Mouse (Mus musculus): ENCODE measurements around the gene Prickle1. TPM values are rescaled to one million over a fixed set of nuclear protein-coding genes. Genes with fewer than 3 reads are reported as not detected.

Prickle1 gene
- polyA plus RNA-seq, 3 experiments from 2014 or later, result 0.45 to 1.5 (median 0.64) TPM

GRCm38 (mm10) chr15:93539415-93539814 is 56.3 kb downstream of the Prickle1 start:
- ATAC-seq, result no peak

DNA sequence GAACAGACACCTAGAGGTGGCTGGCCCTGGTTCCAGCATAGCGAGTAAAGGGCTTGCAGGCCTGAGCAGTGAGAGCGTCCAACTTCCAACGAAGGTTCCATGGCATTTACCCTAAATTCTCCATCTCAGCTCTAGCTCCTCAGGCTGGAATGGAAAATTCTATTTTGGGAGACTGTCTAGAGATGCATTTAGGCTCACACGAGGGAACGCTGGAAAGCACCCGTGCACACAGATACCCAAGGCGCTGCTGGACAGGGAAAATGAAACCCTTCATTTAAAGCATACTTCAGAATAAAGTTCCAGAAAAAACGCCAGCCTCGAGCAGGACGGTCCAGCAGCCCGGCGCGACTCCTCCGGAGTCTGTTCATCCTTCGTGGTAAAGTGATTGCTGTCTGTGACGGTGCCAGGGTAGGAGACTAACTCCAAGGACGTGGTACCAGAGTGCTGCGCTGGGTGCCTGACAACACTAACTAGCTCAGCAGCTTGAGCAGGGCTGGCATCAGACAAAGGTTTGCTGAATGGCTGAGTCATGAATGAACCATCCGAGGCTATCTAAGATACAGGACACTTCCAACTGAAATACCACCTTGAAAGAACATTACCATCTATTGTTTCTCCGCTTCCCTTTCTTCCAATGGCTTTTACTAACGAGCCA is 57.0 kb downstream of the Prickle1 start:
- no peak for ATAC-seq

GRCm38 (mm10) chr15:93537745-93538144 is 57.9 kb downstream of the Prickle1 start:
- no peak for ATAC-seq

DNA sequence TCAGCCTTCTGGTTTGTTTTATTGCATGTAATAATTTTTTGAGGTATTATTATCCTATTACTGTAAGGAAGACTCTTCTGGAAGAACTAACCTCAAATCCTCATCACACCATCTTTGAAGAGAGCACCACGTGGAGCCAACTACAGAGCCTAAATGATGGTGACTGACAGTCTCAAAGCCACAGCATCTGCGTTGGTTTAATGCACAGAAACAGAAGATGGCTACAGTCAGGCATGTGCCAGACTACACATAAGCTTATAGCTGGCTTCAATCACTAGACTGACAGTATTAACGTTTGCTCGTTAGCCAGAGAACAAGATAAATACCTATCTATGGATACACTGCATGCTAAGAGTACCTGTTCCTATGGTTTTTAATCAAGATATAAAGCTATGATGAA is 59.5 kb downstream of the Prickle1 start:
- no peak for ATAC-seq

- ATAC-seq, result no peak
These were observed 65.0 kb downstream of the Prickle1 start for GRCm38 (mm10) chr15:93530703-93531032.

DNA sequence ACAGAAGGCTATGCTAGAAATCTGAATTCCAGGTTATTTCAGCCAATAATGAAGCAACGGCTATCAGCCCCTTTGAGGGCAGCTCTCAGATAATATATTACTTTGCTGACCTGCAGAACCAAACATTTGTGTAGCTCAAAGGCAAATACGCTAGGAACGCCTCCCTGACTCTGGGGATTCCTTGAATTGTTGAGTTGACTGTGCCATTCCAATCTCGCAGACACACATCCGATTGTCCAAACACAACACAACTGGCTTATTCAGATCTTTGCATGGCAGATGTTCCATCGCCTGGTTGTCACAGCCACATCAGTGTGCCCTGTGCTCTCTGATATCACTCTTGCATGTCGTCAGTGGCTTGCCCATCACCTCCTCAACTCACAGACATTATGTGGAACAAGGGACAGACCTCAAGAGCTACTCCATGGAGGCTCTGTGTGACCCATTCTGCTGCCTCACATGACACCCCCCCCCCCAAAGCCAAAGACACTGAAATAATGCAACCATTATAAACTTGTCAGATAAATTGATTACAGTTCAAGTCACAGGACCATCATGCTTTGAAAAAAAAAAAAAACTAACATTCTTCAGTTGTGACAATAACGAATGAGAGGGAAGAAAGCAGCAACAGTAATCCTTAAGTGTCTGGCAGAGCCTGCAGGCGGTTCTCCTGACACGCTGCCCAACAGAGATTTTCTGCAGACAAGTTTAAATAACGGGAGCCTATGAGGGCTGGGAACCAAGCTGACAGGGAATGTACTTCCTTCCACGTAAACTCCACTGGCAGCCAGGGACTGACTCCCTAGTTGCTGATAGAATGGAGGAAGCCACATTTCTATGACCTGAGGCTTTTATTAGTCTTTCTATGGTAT is 65.6 kb downstream of the Prickle1 start:
- no peak for ATAC-seq

DNA sequence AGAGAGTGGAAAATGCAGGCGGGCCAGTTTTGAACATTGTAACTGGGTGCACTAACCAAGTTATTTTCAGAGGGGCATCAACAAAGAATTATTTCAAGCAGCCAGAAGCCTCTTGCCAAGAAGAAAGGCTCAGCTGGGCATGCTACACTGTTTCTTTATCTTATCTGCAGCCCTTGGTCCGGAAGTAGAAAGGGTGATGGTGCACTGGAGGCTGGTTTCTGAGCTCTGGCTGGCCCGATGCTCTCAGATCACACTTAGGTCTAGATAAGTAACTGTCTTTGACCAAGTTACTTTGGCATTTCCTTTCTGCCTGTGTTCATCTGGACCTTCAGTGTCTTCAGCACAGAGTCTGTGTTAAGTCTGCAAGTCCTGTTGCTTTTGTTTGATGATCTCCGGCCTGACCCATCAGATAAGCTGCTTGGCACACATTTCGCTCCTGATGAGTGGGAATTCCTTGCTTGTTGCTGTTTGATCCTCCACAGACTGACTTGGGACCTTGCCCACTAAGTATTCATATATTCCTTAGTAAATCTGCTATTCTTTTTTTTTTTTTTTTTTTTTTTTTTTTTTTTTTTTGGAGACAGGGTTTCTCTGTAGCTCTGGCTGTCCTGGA is 70.3 kb downstream of the Prickle1 start:
- ATAC-seq, result no peak

GRCm38 (mm10) chr15:93521787-93522180 is 73.9 kb downstream of the Prickle1 start:
- no peak for ATAC-seq

DNA sequence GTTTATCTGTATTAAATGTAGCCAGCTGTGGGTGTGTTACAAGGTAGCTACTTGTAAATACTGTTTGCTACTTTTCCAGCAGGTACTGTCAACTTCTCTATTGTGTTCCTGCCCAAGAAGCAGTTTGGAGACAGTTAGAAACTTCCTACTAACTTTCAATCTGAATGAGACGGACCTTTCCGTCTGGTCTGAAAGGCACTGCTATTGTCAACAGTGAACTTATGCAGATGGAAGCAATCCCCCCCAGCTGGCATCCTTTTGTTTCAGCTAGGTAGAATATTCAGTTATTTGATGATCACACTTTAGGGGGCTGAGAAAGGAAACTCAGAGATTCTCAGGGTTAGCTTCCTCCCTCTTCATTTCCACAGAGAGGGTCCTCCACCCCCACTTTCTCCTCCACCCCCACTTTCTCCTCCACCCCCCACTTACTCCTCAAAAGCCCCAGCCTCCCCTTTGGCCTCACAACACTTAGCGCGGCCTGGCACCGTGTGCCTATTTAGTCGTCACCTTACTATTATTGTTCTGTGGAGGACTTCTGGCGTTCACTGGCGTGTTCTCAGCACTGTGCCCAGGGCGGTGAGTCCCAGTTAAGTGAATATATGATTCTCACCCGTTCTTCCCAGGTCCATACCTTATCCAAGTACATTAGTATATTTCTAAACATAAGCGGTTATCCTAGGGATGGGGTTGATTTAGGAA is 74.5 kb downstream of the Prickle1 start:
- no peak for ATAC-seq

DNA sequence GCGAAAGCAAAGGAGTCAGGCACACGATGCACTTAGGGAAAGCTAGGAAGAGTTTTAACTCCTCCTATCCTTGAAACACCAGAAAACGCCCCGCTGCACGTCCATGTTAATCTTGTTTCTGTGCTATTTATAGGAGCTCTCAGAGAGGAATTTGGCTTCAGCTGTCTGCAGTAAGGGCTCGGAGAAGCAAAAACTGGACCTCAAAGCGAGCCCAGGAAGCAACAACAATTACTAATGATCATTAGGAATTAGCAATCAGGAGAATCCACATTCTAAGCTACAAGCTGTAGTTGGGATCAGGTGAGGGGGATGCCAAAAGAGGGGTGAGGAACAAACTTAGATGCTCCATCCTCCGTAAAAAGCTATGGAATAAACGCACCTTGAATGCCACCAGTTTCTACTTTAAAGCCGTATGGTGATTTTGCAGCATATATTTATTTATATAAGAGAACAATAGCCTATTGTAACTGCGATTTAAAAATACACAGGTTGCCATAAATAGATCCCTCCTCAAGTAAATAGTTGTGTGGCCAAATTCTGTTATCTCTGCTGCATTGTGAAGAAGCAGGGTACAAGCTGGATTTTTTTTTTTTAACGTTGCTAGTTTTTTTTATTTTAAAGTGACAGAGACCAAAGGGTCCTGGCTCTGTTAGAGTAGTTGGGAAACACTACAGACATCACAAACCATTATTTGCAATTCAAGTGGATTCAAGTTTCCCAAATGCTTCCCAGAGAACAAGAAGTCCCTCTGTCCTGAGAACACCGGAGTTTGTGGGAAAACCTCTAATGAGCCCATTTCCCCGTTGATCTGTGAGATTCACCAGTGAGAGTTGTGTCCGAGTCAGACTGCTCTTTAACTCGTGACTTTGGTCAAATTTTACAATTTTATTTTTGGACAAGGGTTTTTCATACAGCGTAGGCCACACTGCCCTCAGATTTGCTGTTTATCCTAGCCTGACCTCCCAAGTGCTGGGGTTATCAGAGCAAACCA is 75.6 kb downstream of the Prickle1 start:
- no peak for ATAC-seq

DNA sequence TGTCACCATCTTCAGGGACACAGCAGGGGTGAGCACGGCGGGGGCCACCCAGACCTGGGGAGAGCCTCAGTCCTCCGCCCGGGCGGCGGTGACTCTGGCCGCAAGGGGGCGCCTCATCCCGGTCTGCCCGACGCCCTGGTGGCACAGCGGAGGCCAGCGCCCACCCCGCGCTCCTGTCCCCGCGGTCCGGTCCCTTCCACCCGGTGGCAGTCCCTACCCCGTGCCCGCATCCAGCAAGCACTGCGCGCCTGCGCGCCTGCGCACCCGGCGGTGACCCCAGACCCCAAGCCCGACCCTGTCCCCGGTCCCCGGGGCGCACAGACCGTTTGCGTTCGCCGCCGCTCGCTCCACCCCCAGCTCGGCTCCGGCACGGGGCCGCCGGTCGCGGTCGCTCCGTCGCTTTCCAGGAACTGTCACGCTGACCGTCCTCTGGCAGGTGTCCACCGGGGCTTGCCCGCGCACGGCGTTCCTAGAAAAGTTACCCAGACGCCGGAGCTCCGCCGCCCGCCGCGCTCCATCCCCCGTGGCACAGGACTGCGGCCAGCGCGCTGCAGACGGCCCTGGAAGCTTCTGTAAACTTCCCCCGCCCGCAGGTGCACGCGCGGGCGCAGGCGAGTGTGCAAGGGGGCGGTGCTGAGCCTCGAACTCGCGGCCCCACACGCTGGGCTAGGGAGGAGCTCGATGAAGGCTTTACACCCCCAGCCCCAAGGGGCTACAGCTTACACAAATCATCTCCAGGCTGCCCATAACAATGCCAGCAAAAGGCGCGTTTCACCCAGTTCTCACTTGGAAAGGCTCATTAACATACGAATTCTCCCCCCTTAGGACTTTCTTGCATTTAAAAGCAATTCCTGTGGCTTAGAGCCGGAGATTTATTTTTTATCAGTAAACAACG is 76.5 kb downstream of the Prickle1 start:
- ATAC-seq, result peak; percentile 77

DNA sequence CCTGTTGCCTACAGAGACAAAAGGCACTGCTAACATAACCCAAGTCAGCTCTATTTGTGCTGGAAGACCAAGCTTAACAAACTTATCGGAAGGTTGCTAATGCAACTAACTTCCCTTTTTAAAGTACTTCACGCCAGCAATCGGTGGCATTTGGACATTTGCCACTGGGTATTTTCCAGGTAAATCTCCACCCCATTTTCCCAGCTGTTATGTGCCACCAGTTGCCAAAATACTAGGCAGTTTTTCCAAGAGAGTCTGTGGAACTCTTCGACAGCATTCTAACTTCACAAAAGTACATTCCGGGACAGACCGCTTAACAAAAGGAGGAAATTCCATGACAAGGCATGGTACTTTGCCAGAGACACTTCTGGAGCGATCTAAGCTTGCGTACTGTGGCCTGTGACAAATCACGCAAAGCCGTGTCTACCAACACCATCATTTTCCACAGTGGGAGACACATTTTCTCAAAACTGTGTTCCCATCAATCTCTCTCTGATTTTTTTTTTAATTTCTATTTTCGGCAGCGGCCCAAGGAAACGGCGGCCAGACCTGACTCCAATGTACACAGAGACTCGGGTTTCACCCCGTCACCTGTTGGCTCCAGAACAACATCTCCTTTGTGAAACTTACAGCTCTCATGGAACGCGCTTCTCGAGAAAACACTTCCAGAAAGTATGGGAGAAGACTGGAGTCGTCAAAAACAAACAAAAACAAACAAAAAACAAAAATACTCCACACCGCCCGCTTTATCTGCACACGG is 77.4 kb downstream of the Prickle1 start:
- ATAC-seq, result no peak

GRCm38 (mm10) chr15:93517022-93517565 is 78.6 kb downstream of the Prickle1 start:
- no peak for ATAC-seq

DNA sequence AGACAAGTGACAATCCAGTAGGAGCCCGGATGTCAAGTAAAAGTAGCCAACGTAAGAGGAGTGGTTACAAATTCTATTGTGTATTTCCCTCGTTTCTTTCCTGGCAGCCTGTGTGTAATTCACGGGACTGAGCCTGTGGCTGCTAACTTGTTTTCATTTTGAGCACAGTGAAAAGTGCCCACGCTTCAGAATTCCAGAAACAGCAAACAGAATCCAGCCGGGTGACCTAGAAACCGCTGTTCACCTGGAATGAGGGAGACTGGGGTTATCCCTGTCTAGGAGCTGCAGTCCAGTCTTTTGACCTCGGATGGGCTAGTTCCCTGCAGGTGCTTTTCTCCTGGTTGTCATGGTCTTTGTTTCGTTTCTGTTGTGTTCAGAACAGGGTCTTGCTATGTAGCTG is 80.4 kb downstream of the Prickle1 start:
- no peak for ATAC-seq

- ATAC-seq, result peak; percentile 76
These were observed 81.8 kb downstream of the Prickle1 start for GRCm38 (mm10) chr15:93513939-93514341.

DNA sequence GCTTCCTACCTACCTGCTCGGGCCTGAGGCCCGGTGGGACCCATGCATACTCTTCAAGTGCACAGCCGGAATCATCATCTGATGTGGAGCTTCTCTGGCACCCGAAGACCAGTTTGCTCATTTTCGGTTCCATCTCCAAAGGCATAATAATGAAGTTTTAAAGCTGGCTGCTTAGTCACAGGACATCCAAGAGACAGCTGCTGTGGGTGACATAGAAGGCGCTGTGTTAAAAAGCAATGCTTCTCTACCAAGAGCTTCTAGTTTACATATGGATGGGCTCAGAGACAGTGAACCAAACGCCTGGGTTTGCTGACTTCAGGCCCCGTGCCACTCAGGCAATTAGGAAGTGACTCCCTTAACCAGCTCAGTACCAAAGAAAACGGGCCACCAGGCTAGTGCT is 83.3 kb downstream of the Prickle1 start:
- ATAC-seq, result no peak

GRCm38 (mm10) chr15:93510690-93511336 is 84.9 kb downstream of the Prickle1 start:
- no peak for ATAC-seq

- ATAC-seq, result no peak
These were observed 90.9 kb downstream of the Prickle1 start for GRCm38 (mm10) chr15:93504808-93505207.

DNA sequence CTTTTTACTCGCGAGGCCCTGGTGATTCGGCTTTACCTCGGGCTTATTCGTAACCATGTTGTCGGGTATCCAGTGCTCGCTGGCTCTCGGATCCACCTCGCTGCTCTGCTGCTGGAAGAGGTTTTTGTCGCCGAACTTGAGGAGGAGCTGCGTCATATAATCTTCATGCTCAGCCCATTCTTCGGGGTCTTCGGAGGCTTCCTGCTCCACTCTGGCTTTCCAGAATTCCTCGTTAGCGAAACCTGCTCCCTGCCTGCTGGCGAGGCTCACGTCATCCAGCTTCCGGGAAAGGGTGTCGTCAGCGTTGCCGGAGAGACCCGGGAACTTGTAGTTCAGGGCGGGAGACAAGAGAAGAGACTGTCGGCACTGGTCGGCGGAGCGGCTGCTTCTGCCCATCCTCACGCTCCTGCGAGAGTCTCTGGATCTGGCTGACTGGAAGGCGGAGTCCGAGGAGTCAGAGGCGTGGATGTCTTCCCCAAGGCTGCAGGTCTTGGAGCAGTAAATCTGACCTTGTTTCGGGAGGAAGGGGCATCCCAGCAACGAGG is 92.4 kb downstream of the Prickle1 start:
- no peak for ATAC-seq

Measured in inflammation-experienced regulatory T-cells, adult 6 months (primary cell).